Mouse (Mus musculus) kidney, embryonic 16.5 days (tissue): ENCODE data around the gene Hoxa1. TPM values are rescaled to one million over a fixed set of nuclear protein-coding genes. Genes with fewer than 3 reads are reported as not detected.
A peak's percentile ranks its signal among the peaks of the same experiment; 100 is the strongest.

Experiments
- ATAC-seq: fragments of 200-750 bp; cut with Nextera tagmentation; 2 replicates; pipeline ENCODE4 v1.8.0; 2017; ENCODE audit warnings: moderate TSS enrichment; ENCODE audit not compliant: low FRiP score, low TSS enrichment
- H3K27ac ChIP-seq: fragments of 300-500 bp; sonication (generic); 2 replicates; pipeline ENCODE4 v1.5.1; 2014; ENCODE audit warnings: low read length
- H3K27me3 ChIP-seq: fragments of 300-500 bp; sonication (generic); 2 replicates; pipeline ENCODE4 v1.6.1; 2014; ENCODE audit warnings: low read length, control low read depth, mixed read lengths; ENCODE audit not compliant: insufficient read depth
- H3K36me3 ChIP-seq: fragments of 300-500 bp; sonication (generic); 2 replicates; pipeline ENCODE4 v1.6.1; 2014; ENCODE audit warnings: low read length, control low read depth, mixed read lengths; ENCODE audit not compliant: insufficient read depth
- H3K4me1 ChIP-seq: fragments of 300-500 bp; sonication (generic); 2 replicates; pipeline ENCODE4 v1.6.1; 2014; ENCODE audit warnings: low read length, control low read depth, mixed read lengths; ENCODE audit not compliant: insufficient read depth
- H3K4me2 ChIP-seq: fragments of 300-500 bp; sonication (generic); replicated peaks from 2 replicates; pipeline ENCODE4 v1.6.1; 2014; ENCODE audit warnings: low read depth, low read length
- H3K4me3 ChIP-seq: fragments of 300-500 bp; sonication (generic); 2 replicates; pipeline ENCODE4 v1.5.1; 2014; ENCODE audit warnings: mild to moderate bottlenecking, low read length
- H3K9ac ChIP-seq: fragments of 300-500 bp; sonication (generic); replicated peaks from 2 replicates; pipeline ENCODE4 v1.6.1; 2014; ENCODE audit warnings: low read length
- H3K9me3 ChIP-seq: fragments of 300-500 bp; sonication (generic); 2 replicates; pipeline ENCODE4 v1.6.1; 2016; ENCODE audit warnings: low read length, control low read depth
- WGBS: fragments of 180-500 bp; shearing (Covaris S2); extraction: QIAGEN DNeasy Blood & Tissue Kit; methylation state at CpG from one replicate; pipeline ENCODE4 v1.1.7; 2014; 5-methylcytosine and 5-hydroxymethylcytosine counted together
- polyA plus RNA-seq: library from polyadenylated mRNA; unstranded; fragments of >200 nt; fragmentation: Nextera tagmentation; extraction: Ambion mirVana; gene quantifications from 2 replicates; pipeline ENCODE4 v1.2.1, GENCODE M21; 2015

Gene Hoxa1
- polyA plus RNA-seq, 1 experiment from 2014 or later, result 0.82 TPM

- Histone ChIP-seq H3K27me3 (no peaks in the 10 kb centered on the region), H3K9ac (peak overlapping the region; percentile 55), H3K9me3 (no peaks in the 10 kb centered on the region), H3K27ac (peak overlapping the region; percentile 97), H3K4me1 (peaks cover 99% of the 10 kb centered on the region), H3K4me3 (no peak overlapping the region), H3K36me3 (no peaks in the 10 kb centered on the region; the same call in 1 of the 2 replicates), H3K4me2 (peak overlapping the region; percentile 32)
- 21% methylated on average over 1 of the region's 1 CpGs for WGBS
- ATAC-seq, result no peak
Observed at GRCm38 (mm10) chr6:52182793-52183192, 24.7 kb upstream of the Hoxa1 start.

GRCm38 (mm10) chr6:52182030-52182429 lies 23.9 kb upstream of the Hoxa1 start:
- Histone ChIP-seq H3K4me2 (no peak overlapping the region), H3K27ac (peak overlapping the region; percentile 61), H3K4me3 (no peak overlapping the region), H3K27me3 (no peaks in the 10 kb centered on the region), H3K9me3 (no peaks in the 10 kb centered on the region), H3K36me3 (no peaks in the 10 kb centered on the region; the same call in 1 of the 2 replicates), H3K9ac (no peak overlapping the region), H3K4me1 (peaks cover 93% of the 10 kb centered on the region)
- ATAC-seq, result no peak
- WGBS, result 49% methylated on average over 2 of the region's 2 CpGs

GRCm38 (mm10) chr6:52180726-52181125 lies 22.6 kb upstream of the Hoxa1 start:
- H3K27me3 ChIP-seq, result no peaks in the 10 kb centered on the region
- WGBS, result 39% methylated on average over 3 of the region's 3 CpGs

GRCm38 (mm10) chr6:52180213-52180710 lies 22.1 kb upstream of the Hoxa1 start:
- Histone ChIP-seq H3K36me3 (no peaks in the 10 kb centered on the region), H3K9ac (peak overlapping the region; percentile 89), H3K27ac (peak overlapping the region; percentile 97), H3K27me3 (no peaks in the 10 kb centered on the region), H3K4me3 (peak overlapping the region; percentile 63), H3K4me1 (peaks cover 84% of the 10 kb centered on the region), H3K4me2 (peak overlapping the region; percentile 72), H3K9me3 (no peaks in the 10 kb centered on the region)
- no peak for ATAC-seq
- WGBS, result 17% methylated on average over 11 of the region's 11 CpGs

More at GRCm38 (mm10) chr6:52180726-52181125, 22.6 kb upstream of the Hoxa1 start:
- Histone ChIP-seq H3K27ac (peak overlapping the region; percentile 97), H3K9me3 (no peaks in the 10 kb centered on the region), H3K36me3 (no peaks in the 10 kb centered on the region), H3K4me2 (peak overlapping the region; percentile 72), H3K9ac (peak overlapping the region; percentile 89), H3K4me3 (peak overlapping the region; percentile 63), H3K4me1 (peaks cover 88% of the 10 kb centered on the region)
- ATAC-seq, result no peak

- peak overlapping the region; percentile 89 for H3K9ac ChIP-seq
- WGBS, result 11% methylated on average over 10 of the region's 10 CpGs
- H3K9me3 ChIP-seq, result no peaks in the 10 kb centered on the region
- peak overlapping the region; percentile 97 for H3K27ac ChIP-seq
- no peak for ATAC-seq
- peak overlapping the region; percentile 72 for H3K4me2 ChIP-seq
- H3K36me3 ChIP-seq, result no peaks in the 10 kb centered on the region
- peaks cover 84% of the 10 kb centered on the region for H3K4me1 ChIP-seq
- peak overlapping the region; percentile 63 for H3K4me3 ChIP-seq
- H3K27me3 ChIP-seq, result no peaks in the 10 kb centered on the region
Observed at GRCm38 (mm10) chr6:52179690-52180089, 21.6 kb upstream of the Hoxa1 start.

GRCm38 (mm10) chr6:52178918-52179665 lies 21.0 kb upstream of the Hoxa1 start:
- no peaks in the 10 kb centered on the region for H3K9me3 ChIP-seq
- peak overlapping the region; percentile 72 for H3K4me2 ChIP-seq
- peak overlapping the region; percentile 89 for H3K9ac ChIP-seq
- 15% methylated on average over 4 of the region's 4 CpGs for WGBS
- no peaks in the 10 kb centered on the region for H3K36me3 ChIP-seq
- peaks cover 82% of the 10 kb centered on the region for H3K4me1 ChIP-seq
- no peak for ATAC-seq
- peak overlapping the region; percentile 63 for H3K4me3 ChIP-seq
- H3K27me3 ChIP-seq, result no peaks in the 10 kb centered on the region
- peak overlapping the region; percentile 97 for H3K27ac ChIP-seq

GRCm38 (mm10) chr6:52177806-52178205 lies 19.7 kb upstream of the Hoxa1 start:
- no peaks in the 10 kb centered on the region for H3K9me3 ChIP-seq

GRCm38 (mm10) chr6:52177061-52177735 lies 19.1 kb upstream of the Hoxa1 start, which contains the start of gene 5730596B20Rik:
Gene 5730596B20Rik, plus strand, starts transcription at chr6:52177498.
- Histone ChIP-seq H3K9ac (peak within 1 kb of the TSS; percentile 89), H3K4me2 (peak within 1 kb of the TSS; percentile 72), H3K27me3 (no peaks in the 10 kb centered on the region), H3K36me3 (no peaks in the 10 kb centered on the region), H3K9me3 (no peaks in the 10 kb centered on the region), H3K4me3 (peak within 1 kb of the TSS; percentile 63), H3K4me1 (peaks cover 82% of the 10 kb centered on the region), H3K27ac (peak within 1 kb of the TSS; percentile 97)
- 1% methylated on average over 36 of the region's 36 CpGs for WGBS
- peak; percentile 65 for ATAC-seq

More at GRCm38 (mm10) chr6:52177806-52178205, 19.7 kb upstream of the Hoxa1 start:
- H3K4me1 ChIP-seq, result peaks cover 82% of the 10 kb centered on the region
- WGBS, result 8% methylated on average over 9 of the region's 9 CpGs
- no peaks in the 10 kb centered on the region for H3K27me3 ChIP-seq
- ATAC-seq, result no peak
- peak overlapping the region; percentile 89 for H3K9ac ChIP-seq
- no peaks in the 10 kb centered on the region for H3K36me3 ChIP-seq
- peak overlapping the region; percentile 72 for H3K4me2 ChIP-seq
- peak overlapping the region; percentile 63 for H3K4me3 ChIP-seq
- H3K27ac ChIP-seq, result peak overlapping the region; percentile 97

- H3K36me3 ChIP-seq, result no peaks in the 10 kb centered on the region
- H3K4me1 ChIP-seq, result peaks cover 82% of the 10 kb centered on the region
- ATAC-seq, result no peak
- H3K4me2 ChIP-seq, result peak overlapping the region; percentile 72
- H3K4me3 ChIP-seq, result peak overlapping the region; percentile 63
- no peaks in the 10 kb centered on the region for H3K9me3 ChIP-seq
- H3K27ac ChIP-seq, result peak overlapping the region; percentile 97
- peak overlapping the region; percentile 89 for H3K9ac ChIP-seq
- no peaks in the 10 kb centered on the region for H3K27me3 ChIP-seq
- WGBS, result 2% methylated on average over 6 of the region's 6 CpGs
Observed at GRCm38 (mm10) chr6:52176391-52176790, 18.3 kb upstream of the Hoxa1 start.
